Mouse (Mus musculus) ES-E14 (cell line): ENCODE results near the gene Tdpoz3. TPM values are rescaled to one million over a fixed set of nuclear protein-coding genes. Genes with fewer than 3 reads are reported as not detected.
"Not testable (repeated sequence)": the region's sequence is repeated elsewhere in the genome, so short reads cannot be mapped to it uniquely, and the experiment has no call there.

Source experiments
- DNase-seq: peaks from one replicate; pipeline ENCODE4 v3.0.0-alpha.2; 2013; ENCODE audit warnings: low read depth, low spot score
- H3K27ac ChIP-seq: 2 replicates; pipeline ENCODE4 v1.5.1; 2012; ENCODE audit warnings: low read depth, mild to moderate bottlenecking, low read length, moderate library complexity, mixed read lengths; ENCODE audit not compliant: poor library complexity, insufficient read depth, severe bottlenecking
- H3K36me3 ChIP-seq: 2 replicates; pipeline ENCODE4 v1.6.1; 2012; ENCODE audit warnings: mild to moderate bottlenecking, low read length, moderate library complexity, mixed read lengths; ENCODE audit not compliant: control insufficient read depth, poor library complexity, insufficient read depth, severe bottlenecking
- H3K4me1 ChIP-seq, 2 experiments: fragments of 150-350 bp in 1 of 2; sonication (generic) in 1 of 2; 2 replicates each; pipeline ENCODE4 v1.6.1; 2012; ENCODE audit warnings: low read length in 2 of 2, mild to moderate bottlenecking in 1 of 2, mixed read lengths in 1 of 2; ENCODE audit not compliant: control insufficient read depth in 2 of 2, insufficient read depth in 2 of 2, poor library complexity in 1 of 2
- H3K4me3 ChIP-seq, 2 experiments: fragments of 150-350 bp in 1 of 2; sonication (generic) in 1 of 2; 2 replicates each; pipeline ENCODE4 v1.5.1; 2012; ENCODE audit warnings: low read length in 2 of 2, low read depth in 1 of 2, mild to moderate bottlenecking in 1 of 2, mixed read lengths in 1 of 2; ENCODE audit not compliant: insufficient read depth in 1 of 2, poor library complexity in 1 of 2, severe bottlenecking in 1 of 2
- H3K9ac ChIP-seq: 2 replicates; pipeline ENCODE4 v1.6.1; 2012; ENCODE audit warnings: low read depth, mild to moderate bottlenecking, low read length, mixed read lengths; ENCODE audit not compliant: poor library complexity, insufficient read depth, severe bottlenecking
- H3K9me3 ChIP-seq: fragments of 150-350 bp; sonication (generic); 2 replicates; pipeline ENCODE4 v1.6.1; 2012; ENCODE audit warnings: low read depth, mild to moderate bottlenecking, low read length; ENCODE audit not compliant: control insufficient read depth, insufficient read depth
- ZC3H11A ChIP-seq: IDR thresholded peaks from 2 replicates; pipeline ENCODE4 v1.6.1; 2012; ENCODE audit warnings: low read depth, mild to moderate bottlenecking, inconsistent platforms, low read length, borderline replicate concordance
- in situ Hi-C, 2 experiments: fragments of 600-800 bp; cut with MboI; formaldehyde crosslinking; loops; one replicate each; pipeline ENCODE4 v1.15.1; 2025; ENCODE audit warnings: low sequenced_read_pairs in 2 of 2, inconsistent platforms in 1 of 2; ENCODE audit not compliant: unreplicated experiment in 2 of 2
- total RNA-seq: library from RNA; depleted of rRNA; stranded (reverse); fragments of 300-350 nt; gene quantifications from 2 replicates; pipeline ENCODE4 v1.2.3, GENCODE M21; 2012; rRNA removed

Gene Tdpoz3
- total RNA-seq: 3.2 and 4.2 TPM in 2 replicates

DNA sequence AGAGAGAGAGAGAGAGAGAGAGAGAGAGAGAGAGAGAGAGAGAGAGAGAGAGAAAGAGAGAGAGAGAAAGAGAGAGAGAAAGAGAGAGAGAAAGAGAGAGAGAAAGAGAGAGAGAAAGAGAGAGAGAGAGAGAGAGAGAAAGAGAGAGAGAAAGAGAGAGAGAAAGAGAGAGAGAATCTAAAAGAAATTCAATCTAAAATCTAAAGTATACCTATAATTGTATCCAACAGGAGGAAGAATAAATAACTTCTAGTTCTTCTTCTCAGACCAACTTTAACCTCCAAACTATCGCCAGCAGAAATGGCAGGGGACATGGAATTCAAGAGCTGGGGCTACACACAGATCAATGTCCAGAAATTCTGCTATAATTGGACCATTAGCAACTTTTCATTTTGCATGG is at the start of gene Tdpoz3:
Gene Tdpoz3, plus strand, starts transcription at position 301 of the 400 bp plus-strand sequence.
- H3K36me3 ChIP-seq, DNase-seq, in situ Hi-C loops, H3K9me3 ChIP-seq, H3K9ac ChIP-seq, H3K4me1 ChIP-seq, H3K4me3 ChIP-seq, H3K27ac ChIP-seq: not testable (repeated sequence)

DNA sequence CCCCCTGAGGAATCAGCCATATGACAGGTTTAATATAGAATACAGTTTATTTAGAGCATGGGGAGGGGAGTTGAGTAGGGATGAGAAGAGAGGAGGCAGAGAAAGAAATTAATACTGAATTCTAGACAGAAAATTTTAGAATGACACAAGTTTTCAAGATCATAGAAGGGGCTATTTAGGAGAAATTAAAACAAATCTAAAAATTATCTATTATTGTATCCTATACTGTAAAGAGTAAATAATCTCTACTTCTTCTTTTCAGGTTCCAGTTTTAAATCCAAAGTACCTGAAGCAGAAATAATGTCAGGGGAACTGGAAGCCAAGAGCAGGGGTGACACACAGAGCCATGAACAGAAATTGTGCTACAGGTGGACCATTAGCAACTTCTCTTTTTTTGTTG is 29.7 kb upstream of the Tdpoz3 start, which contains the start of gene Tdpoz4:
Gene Tdpoz4, plus strand, starts transcription at position 301 of the 400 bp plus-strand sequence.
- not testable (repeated sequence) for H3K27ac ChIP-seq, H3K36me3 ChIP-seq, DNase-seq, H3K9me3 ChIP-seq, H3K4me3 ChIP-seq, H3K9ac ChIP-seq, H3K4me1 ChIP-seq
- in situ Hi-C loops: loop anchor here in 1 of 2 experiments (25.0 kb wide), 1 partner anchor 134 kb away; the partner anchor contains the start of gene Tdpoz2

DNA sequence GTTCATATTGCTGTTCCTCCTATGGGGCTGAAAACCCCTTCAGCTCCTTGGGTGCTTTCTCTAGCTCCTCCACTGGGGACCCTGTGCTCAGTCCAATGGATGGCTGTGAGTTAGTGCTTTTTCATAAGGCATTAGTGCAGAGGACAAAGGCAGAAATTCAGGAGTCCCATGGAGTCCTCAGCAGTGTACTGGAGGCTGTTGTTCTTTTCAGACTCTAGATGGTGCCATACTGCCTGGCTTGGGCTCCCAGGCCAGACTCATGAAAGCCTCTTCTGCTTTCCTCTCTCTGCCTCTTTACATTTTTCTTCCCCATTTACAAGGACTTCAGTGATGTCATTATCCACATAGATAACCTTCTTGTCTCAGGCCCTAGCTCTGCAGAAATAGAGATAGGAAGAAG is 12.5 kb upstream of the Tdpoz3 start:
- H3K9ac ChIP-seq, H3K27ac ChIP-seq, H3K4me1 ChIP-seq, H3K4me3 ChIP-seq, H3K36me3 ChIP-seq, H3K9me3 ChIP-seq, DNase-seq: not testable (repeated sequence)
- in situ Hi-C loops: loop anchor here in 1 of 2 experiments (10.0 kb wide), 1 partner anchor 199 kb away; no protein-coding TSS in a partner anchor
- TF ChIP-seq ZC3H11A: 0 out of 2 replicates have a peak, but pooled peaks have one; percentile 1

DNA sequence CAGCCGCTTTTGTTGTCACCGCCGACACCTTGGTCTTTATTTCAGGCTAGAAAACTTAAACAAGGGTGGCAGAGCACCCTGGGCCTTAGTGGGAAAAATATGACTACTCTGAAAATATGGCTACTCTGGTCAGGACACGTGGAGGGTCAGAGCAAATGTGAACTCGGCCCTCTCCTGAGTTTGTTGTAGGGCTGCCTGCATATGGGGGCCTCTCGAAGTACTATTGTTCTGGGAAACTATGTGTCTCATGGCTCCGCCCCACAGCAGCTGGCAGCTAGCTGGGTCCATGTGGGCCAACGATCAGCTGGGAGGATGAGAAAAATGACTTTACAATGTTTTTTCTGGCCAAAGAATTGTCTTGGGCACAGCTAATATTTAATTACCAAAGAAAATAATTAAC is 33.1 kb downstream of the Tdpoz3 start:
- H3K9ac ChIP-seq, H3K36me3 ChIP-seq, in situ Hi-C loops, H3K4me3 ChIP-seq, H3K9me3 ChIP-seq, H3K27ac ChIP-seq, DNase-seq, H3K4me1 ChIP-seq: not testable (repeated sequence)

- in situ Hi-C loops, H3K4me1 ChIP-seq, H3K9ac ChIP-seq, H3K9me3 ChIP-seq, H3K36me3 ChIP-seq, H3K27ac ChIP-seq, H3K4me3 ChIP-seq, DNase-seq: not testable (repeated sequence)
These were observed 44.8 kb downstream of the Tdpoz3 start for GRCm38 (mm10) chr3:93870635-93871034.

Other genes starting within 250 kb of the Tdpoz3 start
- gene Tdpoz2, start 173.3 kb upstream of the Tdpoz3 start, total RNA-seq: not detected in 2 replicates
- not detected in 2 replicates for gene Tdpoz1, start 149.7 kb upstream of the Tdpoz3 start, total RNA-seq
- not detected in 2 replicates for gene Gm37596, start 132.9 kb upstream of the Tdpoz3 start, total RNA-seq
- gene Gm5773, start 53.0 kb upstream of the Tdpoz3 start, total RNA-seq: 0.49 and 0.63 TPM in 2 replicates
- gene Tdpoz4, start 29.6 kb upstream of the Tdpoz3 start, total RNA-seq: 2.0 and 2.7 TPM in 2 replicates
- 0.48 TPM in 1 of 2 replicates, not detected in the other for gene Gm9117, start 117.5 kb downstream of the Tdpoz3 start, total RNA-seq
- gene Tdpoz5, start 135.3 kb downstream of the Tdpoz3 start, total RNA-seq: 0.27 and 0.58 TPM in 2 replicates
- 0.26 and 0.58 TPM in 2 replicates for gene Gm9125, start 228.9 kb downstream of the Tdpoz3 start, total RNA-seq
- gene Gm10697, start 246.6 kb downstream of the Tdpoz3 start, total RNA-seq: 0.27 and 0.58 TPM in 2 replicates